Mouse (Mus musculus) adrenal gland (tissue): ENCODE data around the gene Zfp345.
"Not testable (repeated sequence)": the region's sequence is repeated elsewhere in the genome, so short reads cannot be mapped to it uniquely, and the experiment has no call there.

Experiments used
- intact Hi-C: fragments of 180-260 bp; cut with DNase I; formaldehyde crosslinking; loops from one replicate; pipeline ENCODE4 v1.15.1; 2025
- long read RNA-seq, 2 experiments: library from polyadenylated mRNA; unstranded; transcript quantifications; one replicate each; pipeline ENCODE4 v2.0.0; 2020; ENCODE audit warnings: borderline replicate concordance in 1 of 2; ENCODE audit not compliant: insufficient replicate concordance in 1 of 2

The Zfp345 gene
- long read RNA-seq, experiment 1: 0 reads
- long read RNA-seq, experiment 2: 0 reads

DNA sequence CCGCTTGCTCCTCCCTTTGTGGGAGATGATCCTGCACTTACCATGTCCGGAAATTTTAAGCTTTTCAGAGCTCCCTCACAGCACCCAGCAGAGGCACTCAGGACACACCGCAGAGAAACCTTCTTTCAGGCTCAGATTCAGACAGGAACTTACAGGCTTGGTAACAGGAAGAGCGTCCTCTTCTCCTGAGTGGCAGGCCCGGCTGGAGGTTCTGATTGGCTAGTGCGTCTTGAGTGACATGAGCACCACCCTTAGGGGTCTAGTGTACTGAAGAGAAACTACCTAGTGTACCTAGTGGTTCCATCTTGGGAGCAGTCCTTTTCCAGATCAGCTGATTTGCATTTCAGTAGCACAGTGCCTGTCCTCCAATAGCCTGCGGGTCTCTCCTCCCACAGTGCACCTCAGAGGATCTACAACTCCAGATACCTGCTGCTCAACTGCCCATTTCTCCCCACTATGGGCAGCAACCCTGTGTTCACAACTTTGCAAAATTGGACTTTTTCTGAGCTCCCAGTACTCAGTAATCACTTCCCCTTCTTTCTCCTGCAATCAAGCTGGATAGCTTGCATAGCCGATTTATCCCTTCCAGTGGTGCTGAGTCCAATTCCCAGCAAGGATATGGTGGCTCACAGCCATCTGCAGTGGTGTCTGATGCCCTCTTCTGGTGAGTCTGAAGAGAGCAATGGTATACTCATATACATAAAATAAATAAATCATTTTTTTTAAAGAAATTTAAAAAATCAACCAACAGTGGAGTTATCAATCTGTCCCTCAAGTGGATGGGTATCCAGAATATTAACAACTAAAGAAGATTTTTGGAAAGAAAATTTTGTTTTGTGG, at the start of gene Zfp345:
TSS of gene Zfp345 (minus strand) at position 153 of the 840 bp plus-strand sequence.
- intact Hi-C loops: not testable (repeated sequence)

DNA sequence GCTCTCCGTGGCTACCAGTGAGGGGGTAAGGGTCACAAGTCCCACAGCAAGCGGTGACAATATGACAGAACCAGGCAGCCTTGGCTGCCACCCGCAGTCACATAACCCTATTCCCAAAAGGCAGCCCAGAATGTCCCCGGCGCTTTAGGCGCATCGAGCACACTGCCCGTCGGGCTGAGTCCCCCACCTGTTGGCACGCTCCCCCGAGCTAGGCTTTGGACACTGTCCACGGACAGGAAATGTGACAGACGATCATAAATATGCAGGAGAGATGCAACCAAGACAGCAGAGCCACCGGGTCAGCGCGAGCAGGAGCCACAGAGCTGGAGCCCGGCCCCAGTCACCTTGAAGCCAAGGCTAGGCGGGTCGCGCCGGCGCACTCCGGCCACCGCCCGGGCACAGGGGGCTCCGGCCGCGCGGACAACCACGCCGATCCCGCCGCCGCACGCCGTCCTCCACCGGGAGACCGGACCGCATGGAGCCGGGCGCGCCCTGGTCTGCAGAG, 40.9 kb upstream of the Zfp345 start:
- intact Hi-C loops: no loop called here

DNA sequence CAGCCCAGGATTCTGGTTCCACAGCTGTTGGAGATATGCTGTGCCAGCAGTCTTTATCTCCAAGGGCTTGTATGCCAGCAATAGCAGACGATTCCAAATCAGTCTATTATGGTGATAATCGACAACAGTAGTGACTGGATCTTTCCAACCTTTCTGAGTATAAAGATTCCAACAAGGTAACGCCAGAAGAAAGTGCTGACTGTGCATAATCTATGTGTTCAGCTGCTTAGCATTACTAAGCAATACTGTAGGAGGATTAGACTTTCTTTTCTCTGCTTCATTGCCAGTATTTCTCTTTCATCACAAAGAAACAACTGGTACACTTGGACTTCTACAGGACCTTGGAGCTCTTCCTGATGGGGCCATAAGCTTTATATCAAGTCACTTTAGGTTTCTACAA, 27.9 kb upstream of the Zfp345 start:
- intact Hi-C loops: no loop called here

DNA sequence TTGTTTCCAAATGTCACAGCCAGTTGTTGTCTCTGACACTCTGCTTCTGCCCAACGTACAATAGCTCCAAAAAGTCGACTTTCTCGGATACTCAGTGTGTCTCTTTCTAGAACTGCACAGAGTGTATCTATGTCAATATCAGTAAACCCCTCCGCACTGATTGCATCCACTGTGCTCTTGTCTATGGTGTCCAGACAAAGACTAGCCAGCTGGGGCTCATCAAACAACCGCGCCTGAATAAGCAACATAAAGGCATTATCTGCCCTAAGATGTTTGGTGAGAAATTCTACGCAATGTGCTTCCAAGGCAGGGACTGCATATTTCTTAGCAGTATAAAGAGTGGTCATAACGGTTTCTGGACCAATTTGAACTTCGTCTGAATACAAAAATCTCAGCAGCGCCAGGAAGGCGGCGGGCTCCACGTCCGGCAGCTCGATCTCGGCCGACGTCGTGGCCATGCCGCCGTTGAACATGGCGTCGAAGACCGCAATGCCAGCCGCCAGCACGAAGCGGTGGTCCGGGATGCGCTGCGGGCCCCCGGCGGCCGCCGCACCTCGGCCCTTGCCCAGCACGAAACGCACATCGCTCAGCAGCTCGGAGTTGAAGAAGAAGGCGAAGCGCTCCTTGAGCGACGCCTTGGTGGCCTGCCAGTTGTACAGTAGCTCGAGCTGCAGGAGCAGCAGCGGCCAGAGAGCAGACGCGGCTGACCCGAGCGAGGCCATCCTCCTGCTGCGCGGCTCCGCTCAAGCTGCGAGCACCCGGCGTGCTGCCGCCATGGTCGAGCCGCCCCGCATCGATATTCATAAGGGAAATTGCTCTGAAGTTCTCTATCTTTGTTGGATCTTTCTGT, 15.5 kb upstream of the Zfp345 start:
- intact Hi-C loops: not testable (repeated sequence)

DNA sequence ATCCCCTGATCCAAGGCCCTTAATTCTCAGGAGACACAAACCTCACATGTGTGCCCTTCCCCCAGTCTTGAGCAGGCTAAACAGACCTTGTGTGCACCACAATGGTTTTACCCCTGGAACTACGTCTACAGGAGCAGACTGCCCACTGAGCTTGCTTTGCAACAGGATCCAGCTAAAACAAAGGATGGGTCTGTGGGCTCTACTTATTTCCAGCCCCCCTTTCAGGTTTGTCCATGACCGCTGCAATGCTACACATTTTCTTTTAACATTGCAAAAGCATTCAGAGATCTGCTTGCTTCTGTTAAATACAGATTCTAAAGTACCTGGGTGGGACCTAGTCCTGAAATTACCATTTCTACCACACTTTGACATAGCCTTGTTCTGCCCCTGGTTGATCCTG, 8.1 kb upstream of the Zfp345 start:
- intact Hi-C loops: no loop called here

DNA sequence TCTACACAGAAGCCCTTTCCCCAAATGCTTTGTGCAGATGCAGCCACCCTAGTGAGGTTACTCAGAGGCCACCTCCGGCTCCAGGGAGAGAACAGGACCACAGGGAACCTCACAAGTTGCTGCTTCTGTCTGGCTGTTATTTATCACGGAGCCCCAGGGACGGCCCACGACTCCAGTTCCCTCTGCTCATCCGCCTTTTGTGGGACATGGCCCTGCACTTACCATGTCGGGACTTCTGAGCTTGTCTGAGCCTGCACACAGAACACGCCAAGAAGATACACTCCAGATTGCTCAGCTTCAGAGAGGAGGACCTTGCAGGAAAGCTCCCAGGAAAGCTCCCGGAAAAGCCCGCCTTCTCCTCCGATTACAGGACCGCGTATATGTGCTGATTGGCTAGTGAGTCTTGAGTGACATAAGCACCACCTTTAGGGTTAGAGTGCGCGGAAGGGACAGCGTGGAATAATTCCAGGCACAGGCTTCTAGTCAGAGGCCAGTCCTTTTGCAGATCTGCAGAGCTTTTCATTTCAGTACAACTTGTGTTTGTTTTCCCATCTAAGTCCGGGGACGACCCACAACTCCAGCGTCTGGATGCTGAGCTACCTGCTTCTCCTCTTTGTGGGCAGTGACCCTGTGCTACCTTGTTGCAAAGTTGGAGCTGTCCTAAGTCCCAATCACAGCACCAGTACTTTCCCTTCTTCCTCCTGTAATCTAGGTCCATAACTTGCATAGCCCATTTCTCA, 33.5 kb downstream of the Zfp345 start, which contains the start of gene Zfp442:
TSS of gene Zfp442 (minus strand) at position 307 of the 740 bp plus-strand sequence.
- intact Hi-C loops: loop anchor here (5.0 kb wide), 1 partner anchor 234 kb away; the partner anchor contains the start of gene Zfp937

DNA sequence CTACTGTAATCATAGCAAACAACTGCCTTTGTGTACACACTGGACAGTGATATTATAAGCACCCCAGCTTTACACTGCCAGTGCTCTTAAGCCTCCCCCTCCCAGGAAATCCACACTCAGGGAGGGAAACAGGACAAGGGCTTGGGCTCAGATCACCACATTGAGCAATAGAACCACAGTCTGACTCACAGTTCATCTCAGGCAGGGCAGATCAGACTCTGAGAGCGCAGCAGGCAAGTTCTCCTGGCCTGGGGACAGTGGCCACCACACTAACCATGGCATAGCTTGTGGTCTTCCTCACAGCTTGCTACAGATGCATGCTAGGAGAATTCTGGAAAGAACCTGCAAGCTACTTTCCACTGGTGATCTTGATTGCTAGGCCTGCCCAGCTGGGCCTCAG, 45.8 kb downstream of the Zfp345 start:
- intact Hi-C loops: not testable (repeated sequence)
